Mouse (Mus musculus): ENCODE results near the gene Nell1.

DNA sequence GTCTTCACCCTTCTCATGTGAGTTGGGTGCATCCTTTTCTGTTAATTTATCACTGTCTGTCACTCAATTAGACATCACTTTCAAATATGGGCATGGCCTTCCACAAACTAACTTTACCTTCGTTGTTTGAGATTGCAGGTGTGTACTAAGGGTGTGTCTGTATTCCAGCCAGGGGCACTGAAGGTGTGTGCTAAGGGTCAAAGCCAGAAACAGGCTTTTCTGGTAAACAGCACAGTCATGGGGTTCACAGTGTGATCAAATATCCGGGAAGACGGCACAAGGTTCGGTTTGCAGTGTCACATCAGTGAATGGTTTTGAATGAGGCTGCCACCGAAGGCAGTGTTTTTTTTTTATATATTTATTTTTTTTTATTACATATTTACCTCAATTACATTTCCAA, 455.1 kb downstream of the Nell1 start:
- no peak for TF ChIP-seq CTCF (IDR thresholded peaks at IDR 0.05; ENCODE audit: low read depth)
- TF ChIP-seq EP300 (IDR thresholded peaks at IDR 0.05; ENCODE audit: low read depth): no peak

All from heart, postnatal 0 days (tissue).